ENCODE assay signal across 7 mouse cellular contexts in genomic region chr2:71598778-71599177, GRCm38 (mm10). TPM values are rescaled to one million over a fixed set of nuclear protein-coding genes. Genes with fewer than 3 reads are reported as not detected.
DNase-seq lines count a peak whose midpoint lies in the region; ATAC-seq and TF ChIP-seq lines count a peak whose summit lies in the region.

No protein-coding gene starts in this region.

- H3K9me3 ChIP-seq in embryonic facial prominence, embryonic 10.5 days = no peaks in the 10 kb centered on the region
- H3K9me3 ChIP-seq in limb, embryonic 11.5 days (ENCODE audit: control insufficient read depth, low read length) = no peaks in the 10 kb centered on the region
- no peaks in the 10 kb centered on the region for H3K9me3 ChIP-seq in midbrain, embryonic 14.5 days (ENCODE audit: control insufficient read depth, low read length)

- H3K27me3 ChIP-seq in embryonic facial prominence, embryonic 10.5 days (replicated peaks; ENCODE audit: low read depth, poor library complexity, severe bottlenecking) = peaks cover 23% of the 10 kb centered on the region
- H3K27me3 ChIP-seq in heart, adult 2 months (ENCODE audit: control insufficient read depth, insufficient read depth, low read length) = no peaks in the 10 kb centered on the region
- no peaks in the 10 kb centered on the region for H3K27me3 ChIP-seq in kidney, adult 2 months (replicated peaks; ENCODE audit: control insufficient read depth, insufficient read depth, low read length)
- no peaks in the 10 kb centered on the region for H3K27me3 ChIP-seq in limb, embryonic 11.5 days (ENCODE audit: control insufficient read depth, insufficient read depth, low read length)
- peaks cover 3% of the 10 kb centered on the region; the same call in 1 of the 2 replicates for H3K27me3 ChIP-seq in midbrain, embryonic 14.5 days (ENCODE audit: control insufficient read depth, insufficient read depth, low read length)
- H3K27me3 ChIP-seq in spleen, adult 2 months (ENCODE audit: control insufficient read depth, insufficient read depth, low read length) = no peaks in the 10 kb centered on the region

- H3K4me2 ChIP-seq in limb, embryonic 11.5 days (ENCODE audit: low read depth, severe bottlenecking) = no peak overlapping the region
- no peak overlapping the region for H3K4me2 ChIP-seq in midbrain, embryonic 14.5 days (ENCODE audit: low read length)

- H3K4me1 ChIP-seq in embryonic facial prominence, embryonic 10.5 days = peaks cover 9% of the 10 kb centered on the region
- no peaks in the 10 kb centered on the region for H3K4me1 ChIP-seq in heart, adult 2 months (ENCODE audit: control insufficient read depth, insufficient read depth, low read length)
- H3K4me1 ChIP-seq in kidney, adult 2 months (ENCODE audit: control insufficient read depth, insufficient read depth, low read length) = no peaks in the 10 kb centered on the region
- H3K4me1 ChIP-seq in limb, embryonic 11.5 days (ENCODE audit: control insufficient read depth, insufficient read depth, low read length) = peaks cover 4% of the 10 kb centered on the region; the same call in 1 of the 2 replicates
- H3K4me1 ChIP-seq in midbrain, embryonic 14.5 days (ENCODE audit: control insufficient read depth, insufficient read depth, low read length) = no peaks in the 10 kb centered on the region
- H3K4me1 ChIP-seq in spleen, adult 2 months (ENCODE audit: control insufficient read depth, insufficient read depth, insufficient read length) = no peaks in the 10 kb centered on the region

- 0 out of 2 replicates have a peak, but pooled peaks have one; percentile 44 for ATAC-seq in limb, embryonic 11.5 days (ENCODE audit: insufficient number of reproducible peaks, low FRiP score, low TSS enrichment, low read depth)
- ATAC-seq in midbrain, embryonic 14.5 days (ENCODE audit: low FRiP score, low TSS enrichment) = no peak; the same call in 1 of the 2 replicates

- 14% methylated on average over 5 of the region's 5 CpGs for WGBS in embryonic facial prominence, embryonic 10.5 days
- WGBS in heart, adult 2 months = 19% methylated on average over 5 of the region's 5 CpGs
- 19% methylated on average over 5 of the region's 5 CpGs for WGBS in kidney, adult 2 months
- WGBS in limb, embryonic 11.5 days = 14% methylated on average over 5 of the region's 5 CpGs
- 12% methylated on average over 5 of the region's 5 CpGs for WGBS in midbrain, embryonic 14.5 days
- 7% methylated on average over 5 of the region's 5 CpGs for WGBS in spleen, adult 2 months

- peak; percentile 90 for DNase-seq in adrenal gland, postnatal 10 days
- DNase-seq in embryonic facial prominence, embryonic 10.5 days (ENCODE audit: low spot score) = peak; percentile 86
- DNase-seq in heart, adult 2 months = peak; percentile 68 to 69
- DNase-seq in kidney, adult 2 months = peak; percentile 88
- DNase-seq in limb, embryonic 11.5 days (ENCODE audit: low spot score) = peak; percentile 93
- peak; percentile 95 for DNase-seq in midbrain, embryonic 14.5 days
- peak; percentile 65 to 76 for DNase-seq in spleen, adult 2 months (ENCODE audit: low read depth in 1 of 2, low spot score in 2 of 2)

- H3K4me3 ChIP-seq in embryonic facial prominence, embryonic 10.5 days = no peak overlapping the region
- H3K4me3 ChIP-seq in heart, adult 2 months = no peak overlapping the region
- no peak overlapping the region for H3K4me3 ChIP-seq in kidney, adult 2 months (ENCODE audit: insufficient read depth, low read depth, low read length)
- H3K4me3 ChIP-seq in limb, embryonic 11.5 days (ENCODE audit: low read depth, low read length) = no peak overlapping the region
- H3K4me3 ChIP-seq in midbrain, embryonic 14.5 days (replicated peaks; ENCODE audit: low read depth, low read length) = no peak overlapping the region
- no peak overlapping the region for H3K4me3 ChIP-seq in spleen, adult 2 months (ENCODE audit: extremely low read depth, insufficient read depth, insufficient read length)

- no peaks in the 10 kb centered on the region for H3K79me2 ChIP-seq in heart, adult 2 months (replicated peaks; ENCODE audit: control insufficient read depth, insufficient read depth, low read length)

- no peak for TF ChIP-seq POLR2A in heart, adult 2 months (IDR thresholded peaks at IDR 0.05; ENCODE audit: insufficient read depth, low read depth, low read length)
- TF ChIP-seq POLR2A in kidney, adult 2 months (IDR thresholded peaks at IDR 0.05; ENCODE audit: low read depth, low read length) = no peak
- no peak for TF ChIP-seq POLR2A in spleen, adult 2 months (IDR thresholded peaks at IDR 0.05; ENCODE audit: low read depth, low read length)

- H3K36me3 ChIP-seq in embryonic facial prominence, embryonic 10.5 days (replicated peaks) = no peaks in the 10 kb centered on the region
- no peaks in the 10 kb centered on the region for H3K36me3 ChIP-seq in heart, adult 2 months (ENCODE audit: control insufficient read depth, insufficient read depth, low read length)
- H3K36me3 ChIP-seq in kidney, adult 2 months (ENCODE audit: control insufficient read depth, insufficient read depth, low read length) = no peaks in the 10 kb centered on the region
- H3K36me3 ChIP-seq in limb, embryonic 11.5 days (ENCODE audit: control insufficient read depth, insufficient read depth, low read length) = no peaks in the 10 kb centered on the region
- no peaks in the 10 kb centered on the region for H3K36me3 ChIP-seq in midbrain, embryonic 14.5 days (ENCODE audit: control insufficient read depth, insufficient read depth, low read length)
- H3K36me3 ChIP-seq in spleen, adult 2 months (ENCODE audit: control insufficient read depth, insufficient read depth, low read length) = no peaks in the 10 kb centered on the region

- TF ChIP-seq EP300 in heart, adult 2 months (IDR thresholded peaks at IDR 0.05; ENCODE audit: insufficient read depth, low read depth, low read length) = peak; percentile 90

- H3K9ac ChIP-seq in heart, adult 2 months (ENCODE audit: low read depth, low read length) = no peak overlapping the region
- H3K9ac ChIP-seq in limb, embryonic 11.5 days (ENCODE audit: low read length) = no peak overlapping the region
- no peak overlapping the region for H3K9ac ChIP-seq in midbrain, embryonic 14.5 days (replicated peaks; ENCODE audit: low read length)

- TF ChIP-seq CTCF in heart, adult 2 months (IDR thresholded peaks at IDR 0.05) = peak; percentile 86
- TF ChIP-seq CTCF in kidney, adult 2 months (conservative IDR thresholded peaks at IDR 0.05; ENCODE audit: insufficient read depth, insufficient read length, low read depth, low read length) = peak; percentile 97
- TF ChIP-seq CTCF in spleen, adult 2 months (IDR thresholded peaks at IDR 0.05; ENCODE audit: extremely low read depth, insufficient read depth, insufficient read length, insufficient replicate concordance) = peak; percentile 73; the same call in 1 of the 2 replicates

- intact Hi-C loops in heart, adult 2 months (cut with DNase I) = loop anchor here (1.0 to 5.0 kb wide), 3 partner anchors 214 to 359 kb away; no protein-coding TSS in a partner anchor

- H3K27ac ChIP-seq in embryonic facial prominence, embryonic 10.5 days (replicated peaks) = peak overlapping the region; percentile 19; the same call in 1 of the 2 replicates
- no peak overlapping the region for H3K27ac ChIP-seq in heart, adult 2 months
- H3K27ac ChIP-seq in kidney, adult 2 months (ENCODE audit: insufficient read depth, low read depth, low read length) = no peak overlapping the region
- H3K27ac ChIP-seq in limb, embryonic 11.5 days (replicated peaks; ENCODE audit: low read depth, low read length) = no peak overlapping the region
- no peak overlapping the region for H3K27ac ChIP-seq in midbrain, embryonic 14.5 days (replicated peaks; ENCODE audit: low read depth, low read length)
- no peak overlapping the region for H3K27ac ChIP-seq in spleen, adult 2 months (ENCODE audit: insufficient read depth, low read length)

RNA-seq across cellular contexts. Expression of gene Dlx2, which starts 52.2 kb away (rescaled TPM):
- under 1 TPM; 0.09 to 0.24 TPM for total RNA-seq in adrenal gland, postnatal 10 days (2021)
- polyA plus RNA-seq in embryonic facial prominence, embryonic 10.5 days (2016; fragmentation: Nextera tagmentation; extraction: Ambion mirVana) = 33.3 and 38.4 TPM in 2 replicates
- total RNA-seq in heart, adult 2 months (2021) = not detected
- polyA plus RNA-seq in heart, adult 2 months (2012; rRNA removed) = not detected in 2 replicates
- polyA plus RNA-seq in kidney, adult 2 months (2012; rRNA removed) = not detected in 2 replicates
- polyA plus RNA-seq in limb, embryonic 11.5 days (2014; fragmentation: Nextera tagmentation; extraction: Ambion mirVana) = 5.6 and 7.3 TPM in 2 replicates
- 0.41 and 0.67 TPM in 2 replicates for polyA plus RNA-seq in midbrain, embryonic 14.5 days (2014; fragmentation: Nextera tagmentation; extraction: Ambion mirVana)
- polyA plus RNA-seq in spleen, adult 2 months (2012; rRNA removed) = not detected in 2 replicates
